Comparison of ENCODE assay signal across 12 mouse cellular contexts in the genomic region with DNA sequence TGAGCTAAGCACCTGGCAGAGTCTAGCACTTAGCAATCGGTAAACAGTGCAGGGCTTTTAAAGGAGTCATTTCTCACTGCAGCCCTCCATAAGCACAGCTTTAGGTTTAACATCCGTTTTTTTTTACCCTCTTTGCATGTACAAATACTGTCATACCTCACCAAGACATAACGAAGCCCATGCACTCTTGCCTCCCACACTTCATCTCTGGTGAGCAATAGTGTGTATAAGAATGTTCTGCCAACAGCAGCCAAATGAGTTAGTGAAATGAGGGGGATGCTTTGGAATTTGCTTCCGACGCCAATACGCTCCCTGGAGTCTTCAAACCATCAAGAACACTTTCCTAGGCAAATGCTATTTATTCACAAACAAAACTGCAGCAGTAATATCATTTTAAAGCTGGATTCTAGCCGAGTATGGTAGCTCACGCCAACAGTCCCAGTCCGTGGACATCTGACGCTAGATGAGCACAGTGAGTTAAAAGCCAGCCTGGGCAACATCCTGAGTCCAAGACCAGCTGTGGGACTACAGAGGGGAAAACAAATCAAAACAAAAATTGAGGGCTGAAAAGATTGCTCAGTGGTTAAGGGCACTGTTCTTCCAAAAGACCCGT. TPM values are rescaled to one million over a fixed set of nuclear protein-coding genes. Genes with fewer than 3 reads are reported as not detected.
DNase-seq lines count a peak whose midpoint lies in the region; ATAC-seq and TF ChIP-seq lines count a peak whose summit lies in the region.
"Had no signal": no experiment of that assay in that cellular context is flagged by ENCODE, and none has a peak within 500 bp of the region (broad histone marks: within the 10 kb centered on the region; RNA-seq: fewer than 3 reads in every experiment).

No protein-coding gene starts in this region.

- H3K4me2 ChIP-seq in heart, embryonic 16.5 days (ENCODE audit: low read depth, low read length): no peak overlapping the region
- H3K4me2 ChIP-seq in neural tube, embryonic 15.5 days: no peak overlapping the region
- H3K4me2 ChIP-seq: embryonic facial prominence, embryonic 12.5 days; kidney, embryonic 15.5 days had no signal

- peak; percentile 32; the same call in 1 of the 2 replicates for ATAC-seq in heart, embryonic 16.5 days (replicated peaks; ENCODE audit: extremely low read depth, insufficient read depth, low FRiP score)
- 0 out of 2 replicates have a peak, but pooled peaks have one; percentile 22 for ATAC-seq in neural tube, embryonic 15.5 days (ENCODE audit: low FRiP score)

- peak overlapping the region; percentile 8; the same call in 1 of the 2 replicates for H3K27ac ChIP-seq in layer of hippocampus, adult 2 months
- H3K27ac ChIP-seq in gastrocnemius, adult 2 months: peak overlapping the region; percentile 80
- peak overlapping the region; percentile 46 for H3K27ac ChIP-seq in heart, embryonic 16.5 days (ENCODE audit: low read length)
- peak overlapping the region; percentile 15 for H3K27ac ChIP-seq in neural tube, embryonic 15.5 days (replicated peaks)
- H3K27ac ChIP-seq: embryonic facial prominence, embryonic 12.5 days; kidney, embryonic 15.5 days; macrophage had no signal

- 0 out of 2 replicates have a peak, but pooled peaks cover 2% of the 10 kb centered on the region for H3K9me3 ChIP-seq in heart, embryonic 16.5 days (replicated peaks; ENCODE audit: control insufficient read depth, low read length)
- H3K9me3 ChIP-seq in neural tube, embryonic 15.5 days (replicated peaks): no peaks in the 10 kb centered on the region
- H3K9me3 ChIP-seq: embryonic facial prominence, embryonic 12.5 days; kidney, embryonic 15.5 days had no signal

- intact Hi-C loops in gastrocnemius, adult 2 months (cut with DNase I): no loop called here

- DNase-seq in layer of hippocampus, adult 2 months (ENCODE audit: low spot score in 2 of 2): peak in 1 of 2 experiments; percentile 8
- DNase-seq in layer of hippocampus, postnatal 36 days: no peak
- peak; percentile 39 for DNase-seq in gastrocnemius, adult 2 months
- no peak for DNase-seq in cerebellum, postnatal 14 days
- DNase-seq in kidney, adult 8-10 months: no peak
- DNase-seq: thymus, postnatal 14 days had no signal

- no peaks in the 10 kb centered on the region; the same call in 1 of the 2 replicates for H3K4me1 ChIP-seq in heart, embryonic 16.5 days (ENCODE audit: control insufficient read depth, insufficient read depth, low read length)
- H3K4me1 ChIP-seq in neural tube, embryonic 15.5 days: peaks cover 21% of the 10 kb centered on the region
- H3K4me1 ChIP-seq: kidney, embryonic 15.5 days had no signal

- H3K27me3 ChIP-seq in heart, embryonic 16.5 days (ENCODE audit: control insufficient read depth, insufficient read depth, low read length): no peaks in the 10 kb centered on the region
- H3K27me3 ChIP-seq in neural tube, embryonic 15.5 days (replicated peaks): no peaks in the 10 kb centered on the region
- H3K27me3 ChIP-seq: embryonic facial prominence, embryonic 12.5 days; kidney, embryonic 15.5 days had no signal

- no peak for TF ChIP-seq CTCF in layer of hippocampus, adult 2 months (conservative IDR thresholded peaks at IDR 0.05)
- TF ChIP-seq CTCF in gastrocnemius, adult 2 months (IDR thresholded peaks at IDR 0.05): no peak

- 73% methylated on average over 11 of the region's 11 CpGs for WGBS in heart, embryonic 16.5 days
- WGBS in neural tube, embryonic 15.5 days: 61% methylated on average over 11 of the region's 11 CpGs

- H3K9ac ChIP-seq in heart, embryonic 16.5 days (ENCODE audit: low read length): no peak overlapping the region
- H3K9ac ChIP-seq in neural tube, embryonic 15.5 days (replicated peaks): no peak overlapping the region
- H3K9ac ChIP-seq: embryonic facial prominence, embryonic 12.5 days; kidney, embryonic 15.5 days had no signal

- H3K36me3 ChIP-seq in heart, embryonic 16.5 days (ENCODE audit: control insufficient read depth, insufficient read depth): peaks cover 3% of the 10 kb centered on the region; the same call in 1 of the 2 replicates
- no peaks in the 10 kb centered on the region; the same call in 1 of the 2 replicates for H3K36me3 ChIP-seq in neural tube, embryonic 15.5 days

- H3K4me3 ChIP-seq in layer of hippocampus, adult 2 months: no peak overlapping the region
- no peak overlapping the region for H3K4me3 ChIP-seq in gastrocnemius, adult 2 months
- H3K4me3 ChIP-seq in heart, embryonic 16.5 days (ENCODE audit: low read length): no peak overlapping the region
- no peak overlapping the region for H3K4me3 ChIP-seq in neural tube, embryonic 15.5 days (replicated peaks)
- H3K4me3 ChIP-seq: embryonic facial prominence, embryonic 12.5 days; kidney, embryonic 15.5 days; myocyte had no signal

RNA-seq across cellular contexts. Expression of a gene that starts 18.4 kb away (rescaled TPM):
- total RNA-seq in layer of hippocampus, adult 2 months (2021): 10 to 100 TPM; 11.8 to 13.9 TPM
- total RNA-seq in layer of hippocampus, postnatal 36 days (2021): 10 to 100 TPM; 11.0 to 14.7 TPM
- total RNA-seq in gastrocnemius, adult 2 months (2021): 1 to 10 TPM; 7.2 to 7.6 TPM
- 9.8 and 12.4 TPM in 2 replicates for polyA plus RNA-seq in heart, embryonic 16.5 days (2015; fragmentation: Nextera tagmentation; extraction: Ambion mirVana)
- polyA plus RNA-seq in neural tube, embryonic 15.5 days (2015; fragmentation: Nextera tagmentation; extraction: Ambion mirVana): 8.7 and 12.6 TPM in 2 replicates

Comparison
In these comparisons a context has a peak if more than half of its experiments do, and no peak if none do; other contexts are left out.
1. H3K27ac ChIP-seq: peak in every context shown above with its lines; median percentile 80 in gastrocnemius, adult 2 months; 46 in heart, embryonic 16.5 days; 15 in neural tube, embryonic 15.5 days; 8 in layer of hippocampus, adult 2 months.